Mouse (Mus musculus) stomach, postnatal 0 days (tissue): ENCODE measurements at regions not wholly inside any gene's neighbourhood (a gene's known extent, or its start where the extent isn't known, plus 50 kb on each side); places are given as distances from the start of the nearest gene placed in this dataset.

Experiments used
- CTCF ChIP-seq: IDR thresholded peaks from 2 replicates; pipeline ENCODE4 v1.5.1; 2016; ENCODE audit warnings: antibody characterized with exemption, low read depth, mild to moderate bottlenecking, moderate library complexity
- EP300 ChIP-seq: optimal IDR thresholded peaks from 2 replicates; pipeline ENCODE3; 2016; ENCODE audit warnings: antibody characterized with exemption

DNA sequence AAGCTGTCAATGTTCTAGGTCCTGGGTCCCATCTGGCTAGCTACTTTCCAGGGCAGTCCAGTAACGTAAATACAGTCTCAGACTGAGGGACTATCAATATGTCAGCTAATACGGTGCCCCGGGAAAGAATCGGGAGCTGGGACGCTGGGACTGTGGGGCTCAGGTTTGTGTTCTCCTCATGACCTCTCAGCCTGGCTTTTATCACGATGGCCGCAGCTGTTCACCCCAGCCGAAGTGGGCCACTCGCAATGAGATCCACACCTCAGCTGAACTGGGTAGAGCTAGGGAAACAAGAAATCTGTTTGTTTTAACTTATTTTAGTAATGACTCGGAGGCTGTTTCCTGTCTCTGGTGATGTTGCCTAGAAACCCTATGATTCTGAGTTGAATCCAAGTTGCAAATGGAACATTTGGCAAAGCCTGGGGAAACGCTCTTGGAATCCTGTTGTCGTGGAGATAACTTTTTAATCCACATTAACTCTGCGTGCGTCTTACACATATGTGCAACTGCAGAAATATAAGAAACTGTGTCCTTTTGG lies 83.0 kb upstream of the Daam1 start:
- no peak for TF ChIP-seq CTCF
- TF ChIP-seq EP300 = peak; percentile 30
